Mouse (Mus musculus) adipose tissue, adult 10 weeks (tissue): Measurements from ENCODE around the gene Btbd35f1. TPM values are rescaled to one million over a fixed set of nuclear protein-coding genes. Genes with fewer than 3 reads are reported as not detected.

Experiments
- polyA plus RNA-seq: library from polyadenylated mRNA; stranded (reverse); fragments of 350-450 nt; fragmentation: Illumina TruSeq; extraction: RNeasy Lipid Tissue Mini Kit (QIAGEN cat#74804); gene quantifications from one replicate; pipeline ENCODE4 v1.2.3, GENCODE M21; 2014; ENCODE audit warnings: low read depth, low replicate concordance

The Btbd35f1 gene
- not detected for polyA plus RNA-seq

DNA sequence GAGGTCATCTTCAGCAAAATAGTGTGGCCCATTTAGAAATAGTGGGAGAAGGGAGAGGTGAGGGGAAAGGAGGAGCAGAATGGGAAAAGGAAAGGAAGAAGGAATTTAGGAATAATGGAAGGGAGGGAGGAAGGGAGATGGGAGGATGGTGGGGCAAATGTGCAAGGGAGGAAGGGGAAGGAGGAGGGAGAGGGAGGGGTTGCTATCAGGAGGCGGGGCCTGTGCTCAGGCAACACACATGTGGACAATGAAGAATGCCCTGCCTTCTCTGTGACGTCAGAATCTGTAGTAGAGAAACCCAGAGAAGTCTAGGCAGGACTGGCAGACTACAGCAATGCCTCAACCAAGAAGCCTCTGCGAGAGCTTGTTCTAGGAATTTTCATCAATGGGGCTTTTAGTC lies at the start of gene Btbd35f1:
Gene Btbd35f1, plus strand, starts transcription at position 301 of the 400 bp plus-strand sequence.

Other genes starting within 250 kb of the Btbd35f1 start
- not detected for gene Gm5926, start 90.7 kb downstream of the Btbd35f1 start, polyA plus RNA-seq
- not detected for gene Btbd35f21, start 166.1 kb downstream of the Btbd35f1 start, polyA plus RNA-seq